Mouse (Mus musculus) midbrain, embryonic 10.5 days (tissue): ENCODE results near the gene Galt. TPM values are rescaled to one million over a fixed set of nuclear protein-coding genes. Genes with fewer than 3 reads are reported as not detected.

Experiments used
- DNase-seq: peaks from one replicate; pipeline ENCODE4 v3.0.0-alpha.2; 2017; ENCODE audit warnings: low spot score
- H3K27ac ChIP-seq: fragments of 300-500 bp; sonication (generic); replicated peaks from 2 replicates; pipeline ENCODE4 v1.5.1; 2016; ENCODE audit warnings: mild to moderate bottlenecking
- H3K27me3 ChIP-seq: fragments of 300-500 bp; sonication (generic); 2 replicates; pipeline ENCODE4 v1.6.1; 2016; ENCODE audit warnings: low read depth, mild to moderate bottlenecking; ENCODE audit not compliant: poor library complexity, severe bottlenecking
- H3K36me3 ChIP-seq: fragments of 300-500 bp; sonication (generic); 2 replicates; pipeline ENCODE4 v1.6.1; 2016; ENCODE audit warnings: mild to moderate bottlenecking, moderate library complexity
- H3K4me1 ChIP-seq: fragments of 300-500 bp; sonication (generic); 2 replicates; pipeline ENCODE4 v1.6.1; 2016
- H3K4me3 ChIP-seq: fragments of 300-500 bp; sonication (generic); 2 replicates; pipeline ENCODE4 v1.5.1; 2016; ENCODE audit warnings: mild to moderate bottlenecking, moderate library complexity
- H3K9me3 ChIP-seq: fragments of 300-500 bp; sonication (generic); replicated peaks from 2 replicates; pipeline ENCODE4 v1.6.1; 2016; ENCODE audit warnings: mild to moderate bottlenecking
- WGBS: fragments of 180-500 bp; shearing (Covaris S2); methylation state at CpG from one replicate; pipeline ENCODE4 v1.1.7; 2016; 5-methylcytosine and 5-hydroxymethylcytosine counted together
- polyA plus RNA-seq: library from polyadenylated mRNA; unstranded; fragments of >200 nt; fragmentation: Nextera tagmentation; extraction: Ambion mirVana; gene quantifications from 2 replicates; pipeline ENCODE4 v1.2.1, GENCODE M21; 2016

Gene Galt
- 19.1 and 21.4 TPM in 2 replicates for polyA plus RNA-seq

- no peaks in the 10 kb centered on the region for H3K9me3 ChIP-seq
- H3K36me3 ChIP-seq = no peaks in the 10 kb centered on the region
- 13% methylated on average over 14 of the region's 14 CpGs for WGBS
- H3K4me3 ChIP-seq = peak within 1 kb of the TSS; percentile 80
- H3K27ac ChIP-seq = peak within 1 kb of the TSS; percentile 86
- no peak for DNase-seq
- peaks cover 25% of the 10 kb centered on the region for H3K4me1 ChIP-seq
- H3K27me3 ChIP-seq = no peaks in the 10 kb centered on the region
Observed at GRCm38 (mm10) chr4:41754797-41755337, at the start of gene Galt. Gene Galt (plus strand): TSS chr4:41755228.

- 0 out of 2 replicates have a peak overlapping the region, but pooled peaks have one; percentile 30 for H3K4me3 ChIP-seq
- no peak for DNase-seq
- 77% methylated on average over 19 of the region's 19 CpGs for WGBS
- H3K27me3 ChIP-seq = peaks cover 30% of the 10 kb centered on the region
- H3K36me3 ChIP-seq = peaks cover 9% of the 10 kb centered on the region
- H3K4me1 ChIP-seq = peaks cover 45% of the 10 kb centered on the region
- H3K9me3 ChIP-seq = no peaks in the 10 kb centered on the region
- no peak overlapping the region; the same call in 1 of the 2 replicates for H3K27ac ChIP-seq
Observed at GRCm38 (mm10) chr4:41705922-41706754, 48.9 kb upstream of the Galt start.

- H3K36me3 ChIP-seq = peaks cover 18% of the 10 kb centered on the region
- H3K4me1 ChIP-seq = peaks cover 54% of the 10 kb centered on the region
- peak overlapping the region; percentile 20; the same call in 1 of the 2 replicates for H3K27ac ChIP-seq
- WGBS = 3% methylated on average over 13 of the region's 13 CpGs
- no peaks in the 10 kb centered on the region for H3K9me3 ChIP-seq
- H3K27me3 ChIP-seq = peaks cover 30% of the 10 kb centered on the region
- peak overlapping the region; percentile 30 for H3K4me3 ChIP-seq
- DNase-seq = peak; percentile 77
Observed at GRCm38 (mm10) chr4:41707011-41707535, 48.0 kb upstream of the Galt start.

GRCm38 (mm10) chr4:41708192-41708745 is 46.8 kb upstream of the Galt start:
- no peak overlapping the region for H3K27ac ChIP-seq
- peaks cover 30% of the 10 kb centered on the region for H3K27me3 ChIP-seq
- no peak for DNase-seq
- WGBS = 48% methylated on average over 8 of the region's 8 CpGs
- H3K36me3 ChIP-seq = peaks cover 23% of the 10 kb centered on the region
- peaks cover 63% of the 10 kb centered on the region for H3K4me1 ChIP-seq
- H3K9me3 ChIP-seq = no peaks in the 10 kb centered on the region
- H3K4me3 ChIP-seq = no peak overlapping the region

GRCm38 (mm10) chr4:41710229-41710628 is 44.8 kb upstream of the Galt start:
- H3K27me3 ChIP-seq = peaks cover 15% of the 10 kb centered on the region
- H3K4me1 ChIP-seq = peaks cover 64% of the 10 kb centered on the region
- no peaks in the 10 kb centered on the region for H3K9me3 ChIP-seq
- no peak overlapping the region for H3K4me3 ChIP-seq
- no peak for DNase-seq
- H3K27ac ChIP-seq = no peak overlapping the region
- 70% methylated on average over 4 of the region's 4 CpGs for WGBS
- H3K36me3 ChIP-seq = peaks cover 28% of the 10 kb centered on the region

- WGBS = 84% methylated on average over 16 of the region's 16 CpGs
Observed at GRCm38 (mm10) chr4:41711705-41712375, 43.2 kb upstream of the Galt start.

GRCm38 (mm10) chr4:41712421-41713196 is 42.4 kb upstream of the Galt start:
- H3K36me3 ChIP-seq = peaks cover 49% of the 10 kb centered on the region
- peaks cover 52% of the 10 kb centered on the region for H3K4me1 ChIP-seq
- H3K27ac ChIP-seq = peak overlapping the region; percentile 92
- H3K9me3 ChIP-seq = no peaks in the 10 kb centered on the region
- DNase-seq = no peak
- no peaks in the 10 kb centered on the region for H3K27me3 ChIP-seq
- 58% methylated on average over 31 of the region's 31 CpGs for WGBS
- H3K4me3 ChIP-seq = peak overlapping the region; percentile 70

More at GRCm38 (mm10) chr4:41711705-41712375, 43.2 kb upstream of the Galt start:
- Histone ChIP-seq H3K4me3 (peak overlapping the region; percentile 70), H3K9me3 (no peaks in the 10 kb centered on the region), H3K27ac (peak overlapping the region; percentile 92), H3K36me3 (peaks cover 42% of the 10 kb centered on the region), H3K27me3 (no peaks in the 10 kb centered on the region), H3K4me1 (peaks cover 60% of the 10 kb centered on the region)
- DNase-seq = no peak

GRCm38 (mm10) chr4:41713197-41714067 is 41.6 kb upstream of the Galt start, which contains the start of gene Rpp25l:
Gene Rpp25l (minus strand): TSS chr4:41713534.
- Histone ChIP-seq H3K4me1 (peaks cover 45% of the 10 kb centered on the region), H3K27me3 (no peaks in the 10 kb centered on the region), H3K9me3 (no peaks in the 10 kb centered on the region), H3K4me3 (peak within 1 kb of the TSS; percentile 70), H3K36me3 (peaks cover 57% of the 10 kb centered on the region), H3K27ac (peak within 1 kb of the TSS; percentile 92)
- DNase-seq = peak; percentile 90
- WGBS = under 1% methylated on average over 61 of the region's 61 CpGs

- Histone ChIP-seq H3K36me3 (peaks cover 66% of the 10 kb centered on the region), H3K9me3 (no peaks in the 10 kb centered on the region), H3K4me1 (peaks cover 40% of the 10 kb centered on the region), H3K27me3 (no peaks in the 10 kb centered on the region), H3K4me3 (peak overlapping the region; percentile 70; the same call in 1 of the 2 replicates), H3K27ac (no peak overlapping the region)
- DNase-seq = peak; percentile 58
- WGBS = 19% methylated on average over 8 of the region's 8 CpGs
Observed at GRCm38 (mm10) chr4:41714276-41714675, 40.8 kb upstream of the Galt start.

GRCm38 (mm10) chr4:41715082-41715481 is 39.9 kb upstream of the Galt start:
- Histone ChIP-seq H3K9me3 (no peaks in the 10 kb centered on the region), H3K4me1 (peaks cover 40% of the 10 kb centered on the region), H3K36me3 (peaks cover 74% of the 10 kb centered on the region), H3K4me3 (no peak overlapping the region), H3K27me3 (no peaks in the 10 kb centered on the region), H3K27ac (no peak overlapping the region)
- no peak for DNase-seq
- 86% methylated on average over 8 of the region's 8 CpGs for WGBS

- H3K9me3 ChIP-seq = no peaks in the 10 kb centered on the region
- no peak overlapping the region for H3K27ac ChIP-seq
- 86% methylated on average over 5 of the region's 5 CpGs for WGBS
- peaks cover 40% of the 10 kb centered on the region for H3K4me1 ChIP-seq
- H3K36me3 ChIP-seq = peaks cover 75% of the 10 kb centered on the region
- H3K27me3 ChIP-seq = no peaks in the 10 kb centered on the region
- H3K4me3 ChIP-seq = no peak overlapping the region
- no peak for DNase-seq
Observed at GRCm38 (mm10) chr4:41715596-41715995, 39.4 kb upstream of the Galt start.
